Mouse (Mus musculus) lung, adult 2 months (tissue): ENCODE data around the gene Maml3.

Experiments used
- CTCF ChIP-seq: fragments of 200-500 bp; IDR thresholded peaks from 2 replicates; pipeline ENCODE4 v1.5.1; 2011; ENCODE audit warnings: mild to moderate bottlenecking, low read length, control low read depth; ENCODE audit not compliant: insufficient read depth
- POLR2A ChIP-seq: fragments of 200-500 bp; IDR thresholded peaks from 2 replicates; pipeline ENCODE4 v1.6.1; 2011; ENCODE audit warnings: low read depth, mild to moderate bottlenecking, control low read depth, low read length, borderline replicate concordance; ENCODE audit errors: extremely low read depth

GRCm38 (mm10) chr3:51914900-51915299, 190.0 kb downstream of the Maml3 start:
- no peak for TF ChIP-seq CTCF
- no peak for TF ChIP-seq POLR2A
